Mouse (Mus musculus) 3T3-L1 (cell line): ENCODE measurements at regions not wholly inside any gene's neighbourhood (a gene's known extent, or its start where the extent isn't known, plus 50 kb on each side); places are given as distances from the start of the nearest gene placed in this dataset.

Experiments
- DNase-seq: peaks from one replicate; pipeline ENCODE4 v3.0.0-alpha.2; 2015; ENCODE audit warnings: low read depth, low spot score

DNA sequence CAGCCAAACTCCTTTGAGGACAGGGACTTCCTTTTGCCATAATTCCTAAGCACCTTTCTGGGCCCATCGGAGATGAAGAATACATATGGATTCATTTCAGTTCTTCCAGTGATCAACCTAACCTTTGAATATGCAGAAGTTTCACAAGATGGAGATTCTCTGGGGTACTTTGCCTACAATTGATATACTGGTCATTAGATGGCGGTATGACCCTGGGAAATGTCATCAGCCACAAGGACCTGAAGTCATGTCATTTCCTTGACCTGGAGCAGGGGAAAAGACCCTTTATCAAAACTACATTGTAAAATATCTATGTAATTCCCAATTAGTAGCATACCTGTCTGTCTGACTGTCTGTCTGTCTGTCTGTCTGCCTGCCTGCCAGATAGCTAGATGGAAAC, 164.0 kb upstream of the Slc24a3 start:
- DNase-seq: peak; percentile 3

- DNase-seq: no peak
Measured at GRCm38 (mm10) chr2:145010674-145011073, 156.9 kb upstream of the Slc24a3 start.

GRCm38 (mm10) chr2:145011221-145011620, 156.3 kb upstream of the Slc24a3 start:
- no peak for DNase-seq

DNA sequence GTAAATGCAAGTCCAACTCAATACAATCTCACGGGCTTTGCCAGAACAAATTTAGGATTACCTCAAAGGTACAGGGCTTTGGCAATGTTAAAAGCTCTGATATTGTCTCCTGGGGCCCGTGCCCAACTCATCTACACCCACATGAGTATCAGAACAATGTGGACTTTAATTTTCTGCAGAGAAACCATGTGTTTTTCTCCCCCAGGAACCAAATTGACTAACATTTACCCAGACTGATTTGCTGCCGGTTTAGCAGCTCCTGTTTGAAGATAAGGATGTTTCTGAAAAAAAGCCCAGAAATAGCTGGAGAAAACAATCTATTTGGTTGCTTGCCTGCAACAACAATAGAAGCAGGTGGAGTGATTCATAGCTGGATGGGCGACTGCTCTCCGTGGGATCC, 151.6 kb upstream of the Slc24a3 start:
- no peak for DNase-seq

GRCm38 (mm10) chr2:145016939-145017338, 150.6 kb upstream of the Slc24a3 start:
- DNase-seq: no peak

- no peak for DNase-seq
Measured at GRCm38 (mm10) chr2:145017625-145018167, 149.9 kb upstream of the Slc24a3 start.

DNA sequence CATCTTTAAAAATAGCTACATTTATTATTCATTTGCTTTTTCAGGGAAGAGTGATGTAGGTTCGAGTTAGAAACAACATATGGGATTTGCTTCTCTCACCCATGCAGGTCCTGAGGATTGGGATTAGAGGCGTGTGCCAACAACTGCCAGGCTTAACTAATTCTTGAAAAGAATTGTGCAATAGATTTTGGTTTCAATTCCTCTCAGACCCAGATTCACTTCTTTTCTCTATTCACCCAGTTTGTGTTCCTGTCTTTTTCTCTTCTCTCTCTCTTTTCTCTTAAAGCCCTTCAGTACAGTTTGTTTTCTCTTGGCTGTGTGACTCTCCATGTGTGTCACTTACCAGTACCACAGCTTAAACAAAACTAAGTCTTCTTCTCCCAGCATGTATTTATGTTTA, 119.8 kb upstream of the Slc24a3 start:
- DNase-seq: no peak

GRCm38 (mm10) chr2:145049655-145050376, 117.7 kb upstream of the Slc24a3 start:
- no peak for DNase-seq

GRCm38 (mm10) chr2:145052405-145052804, 115.1 kb upstream of the Slc24a3 start:
- DNase-seq: no peak

GRCm38 (mm10) chr2:145056219-145056618, 111.3 kb upstream of the Slc24a3 start:
- no peak for DNase-seq

DNA sequence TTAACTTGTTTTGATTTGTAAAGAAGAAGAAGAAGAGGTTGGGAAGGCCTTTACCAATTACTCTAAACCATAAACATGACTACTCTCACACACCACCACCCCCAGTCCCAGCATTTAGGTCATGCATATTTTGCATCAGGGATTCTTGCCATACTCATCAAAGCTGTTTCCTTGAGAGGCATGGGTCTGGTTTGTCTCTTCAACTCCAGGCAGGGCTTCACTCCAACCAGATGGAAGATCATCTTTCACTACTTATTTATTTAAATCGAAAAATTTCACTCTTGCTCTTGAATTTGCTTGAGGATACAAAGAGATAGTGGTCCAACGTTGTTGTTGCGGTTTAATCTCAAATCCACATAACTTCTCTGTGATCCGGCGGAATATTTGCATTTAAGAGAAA, 110.8 kb upstream of the Slc24a3 start:
- DNase-seq: no peak

GRCm38 (mm10) chr2:145069931-145070330, 97.6 kb upstream of the Slc24a3 start:
- no peak for DNase-seq

- no peak for DNase-seq
Measured at GRCm38 (mm10) chr2:145081926-145082325, 85.6 kb upstream of the Slc24a3 start.

GRCm38 (mm10) chr2:145084621-145085020, 82.9 kb upstream of the Slc24a3 start:
- no peak for DNase-seq

- DNase-seq: no peak
Measured at GRCm38 (mm10) chr2:145086118-145086517, 81.4 kb upstream of the Slc24a3 start.

GRCm38 (mm10) chr2:145103295-145103694, 64.3 kb upstream of the Slc24a3 start:
- DNase-seq: no peak

DNA sequence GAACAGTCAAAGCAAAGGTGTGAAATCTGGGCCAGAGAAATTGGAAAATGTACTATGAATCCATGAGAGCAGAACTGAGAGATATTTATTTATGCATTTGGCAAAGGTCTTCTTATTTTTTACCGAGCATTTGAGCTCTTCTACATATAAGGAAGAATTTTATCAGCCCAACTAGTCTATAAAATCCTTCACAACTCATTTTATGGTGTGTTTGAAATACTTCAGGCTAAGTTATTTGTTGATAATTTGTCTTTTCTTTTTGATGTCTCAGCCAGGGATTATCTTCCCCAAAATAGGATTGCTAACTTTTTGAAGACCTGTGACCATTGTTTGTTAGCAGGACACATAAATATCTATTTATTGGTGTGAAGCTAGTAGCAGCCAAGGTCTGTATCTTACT, 55.9 kb upstream of the Slc24a3 start:
- DNase-seq: no peak

GRCm38 (mm10) chr2:145115043-145115442, 52.5 kb upstream of the Slc24a3 start:
- DNase-seq: no peak
